Mouse (Mus musculus): Measurements from ENCODE around the gene Hist1h3c. TPM values are rescaled to one million over a fixed set of nuclear protein-coding genes. Genes with fewer than 3 reads are reported as not detected.

The Hist1h3c gene
- 51.1 and 52.4 TPM in 2 replicates for polyA plus RNA-seq (2012; rRNA removed)

DNA sequence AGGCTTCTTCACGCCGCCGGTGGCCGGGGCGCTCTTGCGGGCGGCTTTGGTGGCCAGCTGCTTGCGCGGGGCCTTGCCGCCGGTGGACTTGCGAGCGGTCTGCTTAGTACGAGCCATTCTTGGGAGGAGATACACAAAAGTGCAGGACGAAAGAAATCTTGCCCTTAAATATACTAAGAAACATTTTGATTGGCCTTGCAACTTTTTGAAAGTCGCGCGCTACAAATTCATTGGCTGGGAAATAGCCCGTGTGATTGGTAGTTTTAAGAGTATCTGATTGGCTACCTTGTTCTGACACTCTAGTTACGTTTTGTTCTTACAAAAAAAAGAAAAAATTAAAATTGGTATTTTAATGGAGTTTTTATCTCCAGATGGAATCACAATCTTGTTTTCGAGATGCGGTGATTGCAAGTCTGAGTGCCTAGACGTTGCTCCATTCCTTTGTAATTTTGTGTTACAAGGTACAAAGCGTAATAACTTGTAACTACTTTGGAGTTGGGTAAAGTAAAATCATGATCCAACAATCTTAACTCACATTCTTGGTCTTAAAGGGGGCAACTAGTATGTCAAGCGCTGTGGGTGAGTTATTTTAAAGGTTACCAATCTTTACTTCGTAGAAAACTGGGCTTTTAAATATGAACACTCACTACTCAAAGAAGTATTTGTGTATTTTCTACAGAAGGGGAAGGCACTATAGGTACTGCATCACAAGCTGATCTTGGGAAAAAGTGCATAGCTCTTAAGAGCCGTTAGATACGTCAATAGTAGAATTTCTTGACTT, at the start of gene Hist1h3c:
Gene Hist1h3c, minus strand, starts transcription at position 222 of the 781 bp plus-strand sequence.

DNA sequence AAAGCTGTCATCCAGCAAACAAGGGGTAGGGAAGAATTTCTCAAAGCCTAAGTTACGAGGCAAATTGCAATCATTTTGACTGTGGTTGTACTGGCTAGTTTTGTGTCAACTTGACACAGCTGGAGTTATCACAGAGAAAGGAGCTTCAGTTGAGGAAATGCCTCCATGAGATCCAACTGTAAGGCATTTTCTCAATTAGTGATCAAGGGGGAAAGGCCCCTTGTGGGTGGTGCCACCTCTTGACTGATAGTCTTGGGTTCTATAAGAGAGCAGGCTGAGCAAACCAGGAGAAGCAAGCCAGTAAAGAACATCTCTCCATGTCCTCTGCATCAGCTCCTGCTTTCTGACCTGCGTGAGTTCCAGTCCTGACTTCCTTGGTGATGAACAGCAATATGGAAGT, 24.2 kb upstream of the Hist1h3c start, which contains the start of gene Trim38:
Gene Trim38, plus strand, starts transcription at position 301 of the 400 bp plus-strand sequence.

DNA sequence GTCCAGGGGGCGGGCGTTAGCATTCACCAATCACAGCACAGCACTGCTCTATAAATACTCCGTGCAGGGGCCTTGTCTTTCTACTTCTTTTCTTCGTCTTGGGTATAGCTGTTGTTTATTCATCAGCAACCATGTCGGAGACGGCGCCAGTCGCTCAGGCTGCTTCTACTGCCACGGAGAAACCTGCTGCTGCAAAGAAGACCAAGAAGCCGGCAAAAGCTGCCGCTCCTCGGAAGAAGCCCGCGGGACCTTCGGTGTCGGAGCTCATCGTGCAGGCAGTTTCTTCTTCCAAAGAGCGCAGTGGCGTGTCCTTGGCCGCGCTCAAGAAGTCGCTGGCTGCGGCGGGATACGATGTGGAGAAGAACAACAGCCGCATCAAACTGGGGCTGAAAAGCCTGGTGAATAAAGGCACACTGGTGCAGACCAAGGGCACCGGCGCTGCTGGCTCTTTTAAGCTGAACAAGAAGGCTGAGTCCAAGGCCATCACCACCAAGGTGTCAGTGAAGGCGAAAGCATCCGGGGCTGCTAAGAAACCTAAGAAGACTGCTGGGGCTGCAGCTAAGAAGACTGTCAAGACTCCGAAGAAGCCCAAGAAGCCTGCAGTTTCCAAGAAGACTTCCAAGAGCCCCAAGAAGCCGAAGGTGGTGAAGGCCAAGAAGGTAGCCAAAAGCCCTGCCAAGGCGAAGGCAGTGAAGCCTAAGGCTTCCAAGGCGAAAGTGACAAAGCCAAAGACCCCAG, 18.4 kb upstream of the Hist1h3c start, which contains the start of gene Hist1h1a:
Gene Hist1h1a, plus strand, starts transcription at position 81 of the 738 bp plus-strand sequence.

DNA sequence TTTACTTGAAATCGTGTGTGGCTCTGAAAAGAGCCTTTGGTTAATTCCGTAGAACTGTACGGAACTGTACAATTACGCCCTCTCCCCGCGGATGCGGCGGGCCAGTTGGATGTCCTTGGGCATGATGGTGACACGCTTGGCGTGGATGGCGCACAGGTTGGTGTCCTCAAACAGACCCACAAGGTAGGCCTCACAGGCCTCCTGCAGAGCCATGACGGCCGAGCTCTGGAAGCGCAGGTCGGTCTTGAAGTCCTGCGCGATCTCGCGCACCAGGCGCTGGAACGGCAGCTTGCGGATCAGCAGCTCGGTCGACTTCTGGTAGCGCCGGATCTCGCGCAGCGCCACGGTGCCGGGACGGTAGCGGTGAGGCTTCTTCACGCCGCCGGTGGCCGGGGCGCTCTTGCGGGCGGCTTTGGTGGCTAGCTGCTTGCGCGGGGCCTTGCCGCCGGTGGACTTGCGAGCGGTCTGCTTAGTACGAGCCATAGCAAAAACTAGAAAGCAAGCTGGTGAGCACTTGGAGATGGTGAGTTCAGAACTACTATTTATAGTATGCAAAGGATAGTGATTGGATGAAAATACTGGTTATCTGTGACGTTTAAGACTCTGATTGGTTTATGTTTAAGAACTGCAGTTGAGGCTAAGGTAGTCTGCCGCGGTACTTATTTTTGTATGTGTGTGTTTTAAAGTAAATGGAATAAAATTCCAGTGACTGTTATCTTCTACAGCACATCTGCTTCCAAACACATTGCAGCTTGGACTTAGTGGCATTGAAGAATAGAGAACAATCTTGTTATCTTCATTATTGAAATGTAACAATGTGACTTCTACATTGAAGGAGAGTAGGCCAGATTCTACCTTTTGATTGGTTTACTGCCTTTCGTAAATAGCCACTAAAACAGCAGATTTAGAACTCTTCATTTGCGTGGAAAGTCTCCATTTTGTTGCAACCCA, 16.7 kb upstream of the Hist1h3c start, which contains the start of gene Hist1h3a:
Gene Hist1h3a, minus strand, starts transcription at position 516 of the 951 bp plus-strand sequence.

DNA sequence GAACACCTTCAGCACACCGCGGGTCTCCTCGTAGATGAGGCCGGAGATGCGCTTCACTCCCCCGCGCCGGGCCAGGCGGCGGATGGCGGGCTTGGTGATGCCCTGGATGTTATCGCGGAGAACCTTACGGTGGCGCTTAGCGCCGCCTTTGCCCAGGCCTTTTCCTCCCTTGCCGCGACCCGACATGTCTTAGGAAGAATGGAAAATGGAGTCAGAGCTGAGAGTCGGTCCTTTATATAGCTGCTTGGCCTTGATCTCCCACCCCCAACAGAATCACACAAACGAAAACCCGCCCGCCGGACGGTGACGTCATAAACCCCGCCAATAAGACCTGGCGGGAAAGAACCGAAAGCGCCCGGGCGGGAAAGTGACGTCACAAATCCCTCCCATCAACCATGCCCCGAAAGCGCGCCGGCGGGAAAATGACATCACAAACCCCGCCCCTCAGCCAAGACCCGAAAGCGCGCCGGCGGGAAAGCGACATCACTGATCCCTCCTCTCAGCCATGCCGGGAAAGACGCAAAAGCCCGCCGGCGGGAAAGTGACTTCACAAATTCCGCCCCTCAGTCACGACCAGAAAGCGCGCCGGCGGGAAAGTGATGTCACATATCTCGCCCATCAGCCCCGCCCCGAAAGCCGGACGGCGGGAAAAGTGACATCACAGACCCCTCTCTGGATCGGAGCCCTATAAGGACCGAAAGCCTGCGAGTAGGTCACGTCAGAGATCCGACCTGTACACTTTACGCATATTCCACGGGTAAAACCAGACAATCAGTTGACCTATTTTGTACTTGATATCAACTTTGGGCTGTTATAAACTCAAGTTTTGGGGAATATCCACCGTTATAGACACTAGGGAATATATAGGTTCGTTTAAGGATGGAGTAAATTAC, 15.8 kb upstream of the Hist1h3c start, which contains the start of gene Hist1h4a:
Gene Hist1h4a, minus strand, starts transcription at position 259 of the 893 bp plus-strand sequence.

DNA sequence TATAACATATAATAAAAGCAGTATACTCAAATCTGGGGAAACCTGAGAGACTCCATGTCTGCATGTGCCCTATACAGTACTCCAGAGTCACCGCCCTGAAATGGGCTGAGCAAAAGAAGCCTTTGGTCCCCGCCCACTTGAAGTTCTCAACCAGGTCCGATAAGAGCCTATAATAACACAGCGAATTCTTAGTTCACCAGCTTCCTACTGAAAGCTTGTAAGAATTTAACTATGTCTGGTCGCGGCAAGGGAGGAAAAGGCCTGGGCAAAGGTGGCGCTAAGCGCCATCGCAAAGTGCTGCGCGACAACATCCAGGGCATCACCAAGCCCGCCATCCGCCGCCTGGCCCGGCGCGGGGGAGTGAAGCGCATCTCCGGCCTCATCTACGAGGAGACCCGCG, 11.4 kb upstream of the Hist1h3c start, which contains the start of gene Hist1h4b:
Gene Hist1h4b, plus strand, starts transcription at position 224 of the 400 bp plus-strand sequence.

DNA sequence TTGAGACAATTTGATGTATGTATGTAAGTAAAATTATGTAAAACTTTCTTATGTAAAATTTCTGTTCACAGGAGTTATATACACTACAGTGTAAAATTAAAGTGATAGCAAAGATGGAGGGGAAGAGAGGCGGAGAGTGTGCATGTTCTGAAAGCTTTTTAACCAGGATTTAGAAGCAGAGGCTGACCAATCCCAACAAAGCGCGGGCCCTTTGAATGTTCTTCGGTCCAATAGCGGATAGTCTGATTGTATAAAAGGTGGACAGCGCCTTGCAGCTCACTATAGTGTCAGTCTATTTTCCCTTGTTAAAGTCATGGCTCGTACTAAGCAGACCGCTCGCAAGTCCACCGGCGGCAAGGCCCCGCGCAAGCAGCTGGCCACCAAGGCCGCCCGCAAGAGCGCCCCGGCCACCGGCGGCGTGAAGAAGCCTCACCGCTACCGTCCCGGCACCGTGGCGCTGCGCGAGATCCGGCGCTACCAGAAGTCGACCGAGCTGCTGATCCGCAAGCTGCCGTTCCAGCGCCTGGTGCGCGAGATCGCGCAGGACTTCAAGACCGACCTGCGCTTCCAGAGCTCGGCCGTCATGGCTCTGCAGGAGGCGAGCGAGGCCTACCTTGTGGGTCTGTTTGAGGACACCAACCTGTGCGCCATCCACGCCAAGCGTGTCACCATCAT, 6.8 kb upstream of the Hist1h3c start, which contains the start of gene Hist1h3b:
Gene Hist1h3b, plus strand, starts transcription at position 201 of the 675 bp plus-strand sequence.

DNA sequence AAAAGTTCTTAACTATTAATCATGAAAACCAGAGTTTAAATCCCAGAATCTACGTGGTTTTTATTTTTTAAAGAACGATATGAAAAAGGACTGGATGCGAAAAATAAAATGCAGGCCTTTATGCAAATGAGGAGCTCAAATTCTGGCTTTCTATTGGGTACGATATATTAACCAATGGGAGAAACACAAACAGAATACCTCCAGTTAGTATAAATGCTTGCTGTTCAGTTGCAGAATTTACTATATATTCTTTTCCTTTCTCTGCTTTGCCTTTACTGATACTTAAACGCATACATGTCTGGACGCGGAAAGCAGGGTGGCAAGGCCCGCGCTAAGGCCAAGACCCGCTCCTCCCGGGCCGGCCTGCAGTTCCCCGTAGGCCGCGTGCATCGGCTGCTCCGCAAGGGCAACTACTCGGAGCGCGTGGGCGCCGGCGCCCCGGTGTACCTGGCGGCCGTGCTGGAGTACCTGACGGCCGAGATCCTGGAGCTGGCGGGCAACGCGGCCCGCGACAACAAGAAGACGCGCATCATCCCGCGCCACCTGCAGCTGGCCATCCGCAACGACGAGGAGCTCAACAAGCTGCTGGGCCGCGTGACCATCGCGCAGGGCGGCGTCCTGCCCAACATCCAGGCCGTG, 5.6 kb upstream of the Hist1h3c start, which contains the start of gene Hist1h2ab:
Gene Hist1h2ab, plus strand, starts transcription at position 288 of the 639 bp plus-strand sequence.

DNA sequence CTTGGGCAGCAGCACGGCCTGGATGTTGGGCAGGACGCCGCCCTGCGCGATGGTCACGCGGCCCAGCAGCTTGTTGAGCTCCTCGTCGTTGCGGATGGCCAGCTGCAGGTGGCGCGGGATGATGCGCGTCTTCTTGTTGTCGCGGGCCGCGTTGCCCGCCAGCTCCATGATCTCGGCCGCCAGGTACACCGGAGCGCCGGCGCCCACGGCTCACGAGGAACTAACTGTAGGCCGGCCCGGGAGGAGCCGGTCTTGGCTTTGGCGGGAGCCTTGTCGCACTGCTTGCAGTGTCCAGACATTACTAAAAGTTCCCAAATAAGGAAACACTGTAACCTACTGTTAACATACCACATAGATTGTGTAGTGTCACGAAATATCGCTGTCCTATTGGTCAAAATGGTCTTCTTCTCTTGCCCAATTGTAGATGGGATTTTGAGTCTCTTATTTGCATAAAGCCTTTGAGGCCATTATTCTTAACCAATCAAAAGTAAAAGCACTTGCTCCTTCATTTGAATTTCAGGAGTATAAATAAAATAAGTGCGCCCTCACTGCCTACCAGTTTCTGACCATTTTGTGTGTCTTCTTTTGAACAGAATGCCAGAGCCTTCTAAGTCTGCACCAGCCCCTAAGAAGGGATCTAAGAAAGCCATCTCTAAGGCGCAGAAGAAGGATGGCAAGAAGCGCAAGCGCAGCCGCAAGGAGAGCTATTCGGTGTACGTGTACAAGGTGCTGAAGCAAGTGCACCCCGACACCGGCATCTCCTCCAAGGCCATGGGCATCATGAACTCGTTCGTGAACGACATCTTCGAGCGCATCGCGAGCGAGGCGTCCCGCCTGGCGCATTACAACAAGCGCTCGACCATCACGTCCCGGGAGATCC, 1.0 kb upstream of the Hist1h3c start, which contains the start of gene Hist1h2bb:
Gene Hist1h2bb, plus strand, starts transcription at position 534 of the 880 bp plus-strand sequence.

DNA sequence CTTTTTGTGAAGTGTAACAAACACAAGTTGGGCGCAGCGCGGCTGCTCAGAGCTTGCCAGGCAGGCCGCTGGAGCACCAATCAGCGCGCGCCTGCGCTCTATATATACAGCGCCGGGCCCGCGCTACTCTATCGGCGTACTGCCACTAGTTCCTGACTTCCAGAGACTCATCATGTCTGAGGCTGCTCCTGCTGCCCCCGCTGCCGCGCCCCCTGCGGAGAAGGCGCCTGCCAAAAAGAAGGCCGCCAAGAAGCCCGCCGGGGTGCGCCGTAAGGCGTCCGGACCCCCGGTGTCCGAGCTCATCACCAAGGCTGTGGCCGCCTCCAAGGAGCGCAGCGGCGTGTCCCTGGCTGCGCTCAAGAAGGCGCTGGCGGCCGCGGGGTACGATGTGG, 6.7 kb downstream of the Hist1h3c start, which contains the start of gene Hist1h1c:
Gene Hist1h1c, plus strand, starts transcription at position 132 of the 392 bp plus-strand sequence.

DNA sequence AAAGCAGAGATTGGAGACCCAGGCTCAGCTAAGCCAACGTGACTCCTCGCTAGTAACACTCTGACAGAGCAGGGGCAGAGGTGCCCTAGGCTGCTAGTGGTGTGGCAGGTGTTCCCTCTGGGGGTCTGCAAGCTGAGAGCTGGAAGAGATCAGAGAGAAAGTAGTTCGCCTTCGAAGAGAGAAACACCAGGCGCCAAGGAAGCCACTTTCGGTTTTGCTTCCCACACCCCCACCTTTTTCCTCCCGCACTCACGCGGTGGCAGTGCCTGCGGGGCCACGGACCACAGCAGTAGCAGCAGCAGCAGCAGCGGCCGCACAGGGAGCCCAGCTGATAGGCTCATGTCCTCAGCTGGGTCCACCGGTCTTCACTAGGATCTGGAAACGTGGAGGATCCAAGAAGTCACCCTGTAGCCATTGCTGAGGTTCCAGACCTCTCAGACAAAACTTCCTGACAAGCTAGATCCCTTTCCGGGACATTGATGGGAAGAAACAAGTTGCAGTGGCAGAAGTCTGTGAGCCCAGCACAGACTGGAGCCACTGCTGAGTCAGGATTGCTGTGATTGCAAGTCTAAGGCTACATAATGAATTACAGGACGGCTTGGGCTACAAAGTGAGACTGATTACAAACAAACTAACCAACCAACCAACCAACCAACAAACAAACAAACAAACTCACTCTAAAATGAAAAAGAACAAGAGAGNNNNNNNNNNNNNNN, 34.9 kb downstream of the Hist1h3c start, which contains the start of gene Hfe:
Gene Hfe, minus strand, starts transcription at position 481 of the 716 bp plus-strand sequence.

DNA sequence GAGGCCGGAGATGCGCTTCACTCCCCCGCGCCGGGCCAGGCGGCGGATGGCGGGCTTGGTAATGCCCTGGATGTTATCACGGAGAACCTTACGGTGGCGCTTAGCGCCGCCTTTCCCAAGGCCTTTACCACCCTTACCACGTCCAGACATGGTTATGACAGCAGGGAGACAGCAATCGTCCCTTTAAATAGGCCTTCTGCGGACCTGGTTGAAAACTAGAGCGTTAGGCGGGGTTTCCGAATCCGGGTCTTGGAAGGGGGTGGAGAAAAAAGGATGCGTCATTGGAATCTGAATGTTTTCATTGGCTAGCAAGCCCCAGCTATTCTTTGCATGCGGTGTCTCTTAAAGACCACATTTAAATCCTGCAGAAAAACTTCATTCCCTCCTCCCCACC, 47.1 kb downstream of the Hist1h3c start, which contains the start of gene Hist1h4c:
Gene Hist1h4c, minus strand, starts transcription at position 155 of the 394 bp plus-strand sequence.

DNA sequence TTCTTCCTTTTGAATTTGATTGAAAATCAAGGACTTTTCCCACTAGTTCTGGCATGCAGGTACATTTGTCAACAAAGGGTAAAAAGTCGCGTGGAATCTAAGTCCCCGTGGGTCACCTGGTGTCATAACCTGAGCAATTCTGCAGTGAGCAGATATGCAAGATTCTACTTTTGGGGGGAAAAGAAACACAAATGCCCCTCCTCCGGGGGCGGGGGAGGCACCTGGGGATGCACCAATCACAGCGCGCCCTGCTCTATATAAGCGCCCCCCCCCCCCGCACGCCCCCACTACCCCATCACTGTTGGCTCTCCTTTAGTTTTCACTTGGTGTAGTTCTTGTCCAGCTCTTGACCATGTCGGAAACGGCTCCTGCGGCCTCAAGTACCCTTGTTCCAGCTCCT, 49.9 kb downstream of the Hist1h3c start, which contains the start of gene Hist1h1t:
Gene Hist1h1t, plus strand, starts transcription at position 301 of the 400 bp plus-strand sequence.

All from central nervous system, embryonic 11.5 days (tissue).